ENCODE assay signal across 7 mouse cellular contexts in the genomic region with DNA sequence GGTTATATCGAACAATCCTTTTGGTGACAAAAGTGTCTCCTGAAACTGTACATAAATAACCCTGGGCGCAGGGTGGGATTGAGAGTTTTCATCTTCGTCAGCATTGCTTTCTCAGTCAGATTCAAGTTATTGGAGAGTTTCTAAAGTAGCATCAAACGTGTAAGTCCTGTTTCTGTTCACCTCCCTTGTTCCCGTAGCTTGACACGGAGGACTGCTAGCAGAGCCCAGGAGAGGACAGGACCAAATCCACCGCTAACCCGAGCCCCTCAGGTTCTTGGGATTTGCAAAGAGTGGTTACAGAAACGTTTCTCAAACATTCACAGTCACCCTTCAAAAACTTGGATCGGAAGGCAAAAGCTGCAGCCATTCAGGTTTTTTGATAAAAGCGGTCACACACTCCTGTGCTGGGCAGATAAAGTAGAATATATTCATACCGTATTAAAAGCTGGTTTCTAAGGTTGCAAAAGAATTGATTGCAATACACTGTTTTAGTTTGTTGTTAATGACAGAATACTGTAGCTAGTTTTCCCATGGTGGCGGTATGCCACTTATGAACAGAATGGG. TPM values are rescaled to one million over a fixed set of nuclear protein-coding genes. Genes with fewer than 3 reads are reported as not detected.
DNase-seq lines count a peak whose midpoint lies in the region; ATAC-seq and TF ChIP-seq lines count a peak whose summit lies in the region.

No protein-coding gene starts in this region.

- peaks cover 19% of the 10 kb centered on the region for H3K36me3 ChIP-seq in forebrain, embryonic 10.5 days (replicated peaks)
- H3K36me3 ChIP-seq in liver, embryonic 12.5 days, result peaks cover 27% of the 10 kb centered on the region
- no peaks in the 10 kb centered on the region for H3K36me3 ChIP-seq in stomach, postnatal 0 days (ENCODE audit: control insufficient read depth, insufficient read depth, low read length)

- H3K27ac ChIP-seq in forebrain, embryonic 10.5 days, result peak overlapping the region; percentile 95
- H3K27ac ChIP-seq in liver, embryonic 12.5 days, result peak overlapping the region; percentile 88
- H3K27ac ChIP-seq in stomach, postnatal 0 days (replicated peaks), result 0 out of 2 replicates have a peak overlapping the region, but pooled peaks have one; percentile 85

- H3K9ac ChIP-seq in liver, embryonic 12.5 days, result peak overlapping the region; percentile 95
- H3K9ac ChIP-seq in stomach, postnatal 0 days (ENCODE audit: low read length), result peak overlapping the region; percentile 89

- TF ChIP-seq CTCF in stomach, postnatal 0 days (IDR thresholded peaks at IDR 0.05; ENCODE audit: low read depth), result no peak

- H3K27me3 ChIP-seq in forebrain, embryonic 10.5 days (ENCODE audit: poor library complexity, severe bottlenecking), result no peaks in the 10 kb centered on the region
- no peaks in the 10 kb centered on the region for H3K27me3 ChIP-seq in liver, embryonic 12.5 days (replicated peaks)
- no peaks in the 10 kb centered on the region for H3K27me3 ChIP-seq in stomach, postnatal 0 days (ENCODE audit: control insufficient read depth, insufficient read depth, low read length)

- H3K4me1 ChIP-seq in forebrain, embryonic 10.5 days, result peaks cover 21% of the 10 kb centered on the region
- H3K4me1 ChIP-seq in liver, embryonic 12.5 days, result peaks cover 48% of the 10 kb centered on the region
- no peaks in the 10 kb centered on the region for H3K4me1 ChIP-seq in stomach, postnatal 0 days (replicated peaks; ENCODE audit: control insufficient read depth, insufficient read depth)

- peak overlapping the region; percentile 82 for H3K4me2 ChIP-seq in liver, embryonic 12.5 days
- peak overlapping the region; percentile 66 for H3K4me2 ChIP-seq in stomach, postnatal 0 days (replicated peaks; ENCODE audit: low read depth)

- no peak for TF ChIP-seq EP300 in stomach, postnatal 0 days (optimal IDR thresholded peaks at IDR 0.05)

- peak; percentile 17; the same call in 1 of the 2 replicates for ATAC-seq in liver, embryonic 12.5 days
- no peak for ATAC-seq in stomach, postnatal 0 days (ENCODE audit: low FRiP score, low TSS enrichment)

- peak overlapping the region; percentile 99 for H3K4me3 ChIP-seq in forebrain, embryonic 10.5 days
- peak overlapping the region; percentile 99 for H3K4me3 ChIP-seq in liver, embryonic 12.5 days
- peak overlapping the region; percentile 94 for H3K4me3 ChIP-seq in stomach, postnatal 0 days (ENCODE audit: low read depth, low read length)

- DNase-seq in 3T3-L1 (ENCODE audit: low read depth, low spot score), result peak; percentile 25
- peak; percentile 19 for DNase-seq in 416B (ENCODE audit: low read depth)
- no peak for DNase-seq in forebrain, embryonic 10.5 days (ENCODE audit: extremely low spot score, low spot score)
- DNase-seq in stomach, postnatal 0 days (ENCODE audit: low spot score), result no peak
- DNase-seq in ovary, adult 18-20 months (ENCODE audit: low spot score), result no peak
- no peak for DNase-seq in gastrocnemius, adult 18-20 months (ENCODE audit: low spot score)

- H3K9me3 ChIP-seq in forebrain, embryonic 10.5 days, result no peaks in the 10 kb centered on the region
- H3K9me3 ChIP-seq in liver, embryonic 12.5 days (replicated peaks), result no peaks in the 10 kb centered on the region
- no peaks in the 10 kb centered on the region for H3K9me3 ChIP-seq in stomach, postnatal 0 days (ENCODE audit: control insufficient read depth, low read length)

- 37% methylated on average over 13 of the region's 13 CpGs for WGBS in forebrain, embryonic 10.5 days
- WGBS in liver, embryonic 12.5 days (ENCODE audit: insufficient replicate concordance), result 13% methylated on average over 13 of the region's 13 CpGs
- 24% methylated on average over 13 of the region's 13 CpGs for WGBS in stomach, postnatal 0 days

RNA-seq across cellular contexts. Expression of gene Slc30a9, which starts 1.0 kb away (rescaled TPM):
- polyA plus RNA-seq in forebrain, embryonic 10.5 days (2016; fragmentation: Nextera tagmentation; extraction: Ambion mirVana), result 85.4 and 87.5 TPM in 2 replicates
- polyA plus RNA-seq in liver, embryonic 12.5 days (2016; fragmentation: Nextera tagmentation; extraction: Ambion mirVana), result 84.6 and 86.4 TPM in 2 replicates
- polyA plus RNA-seq in stomach, postnatal 0 days (2015; fragmentation: Nextera tagmentation; extraction: Ambion mirVana), result 54.0 and 56.2 TPM in 2 replicates
- 100 to 1,000 TPM; 116 to 120 TPM for total RNA-seq in gastrocnemius, adult 18-20 months (2021)

RNA-seq across cellular contexts. Expression of gene Tmem33, which starts 47.4 kb away (rescaled TPM):
- polyA plus RNA-seq in forebrain, embryonic 10.5 days (2016; fragmentation: Nextera tagmentation; extraction: Ambion mirVana), result 117 and 133 TPM in 2 replicates
- polyA plus RNA-seq in liver, embryonic 12.5 days (2016; fragmentation: Nextera tagmentation; extraction: Ambion mirVana), result 114 and 118 TPM in 2 replicates
- 98.1 and 106 TPM in 2 replicates for polyA plus RNA-seq in stomach, postnatal 0 days (2015; fragmentation: Nextera tagmentation; extraction: Ambion mirVana)
- total RNA-seq in gastrocnemius, adult 18-20 months (2021), result 10 to 100 TPM; 18.2 to 24.5 TPM

Comparison
In these comparisons a context has a peak if more than half of its experiments do, and no peak if none do; other contexts are left out.
1. DNase-seq: peak in 3T3-L1 (single experiment) and 416B (single experiment); none in forebrain, embryonic 10.5 days (single experiment), stomach, postnatal 0 days (single experiment), ovary, adult 18-20 months (single experiment) and gastrocnemius, adult 18-20 months (single experiment).
2. Peak in every context shown above with its lines, with median percentiles within 50 percentile points of each other: H3K27ac ChIP-seq and H3K4me3 ChIP-seq.